Mouse (Mus musculus) limb, embryonic 12.5 days (tissue): ENCODE results near the gene Ifi35. TPM values are rescaled to one million over a fixed set of nuclear protein-coding genes. Genes with fewer than 3 reads are reported as not detected.
"Not testable (repeated sequence)": the region's sequence is repeated elsewhere in the genome, so short reads cannot be mapped to it uniquely, and the experiment has no call there.

Experiments used
- ATAC-seq: fragments of 200-750 bp; cut with Nextera tagmentation; 2 replicates; pipeline ENCODE4 v1.8.0; 2017; ENCODE audit warnings: low read depth, moderate TSS enrichment; ENCODE audit not compliant: insufficient number of reproducible peaks, insufficient read depth, low FRiP score, low TSS enrichment
- H3K27ac ChIP-seq: fragments of 300-500 bp; sonication (generic); 2 replicates; pipeline ENCODE4 v1.5.1; 2016; ENCODE audit warnings: mild to moderate bottlenecking, moderate library complexity
- H3K27me3 ChIP-seq: fragments of 300-500 bp; sonication (generic); 2 replicates; pipeline ENCODE4 v1.6.1; 2016; ENCODE audit warnings: mild to moderate bottlenecking, moderate library complexity
- H3K36me3 ChIP-seq: fragments of 300-500 bp; sonication (generic); 2 replicates; pipeline ENCODE4 v1.6.1; 2016; ENCODE audit warnings: mild to moderate bottlenecking, moderate library complexity
- H3K4me1 ChIP-seq: fragments of 300-500 bp; sonication (generic); replicated peaks from 2 replicates; pipeline ENCODE4 v1.6.1; 2016
- H3K4me2 ChIP-seq: fragments of 300-500 bp; sonication (generic); 2 replicates; pipeline ENCODE4 v1.6.1; 2016; ENCODE audit warnings: mild to moderate bottlenecking, moderate library complexity
- H3K4me3 ChIP-seq: fragments of 300-500 bp; sonication (generic); replicated peaks from 2 replicates; pipeline ENCODE4 v1.5.1; 2016; ENCODE audit warnings: mild to moderate bottlenecking
- H3K9ac ChIP-seq: fragments of 300-500 bp; sonication (generic); replicated peaks from 2 replicates; pipeline ENCODE4 v1.6.1; 2016; ENCODE audit warnings: mild to moderate bottlenecking, moderate library complexity
- H3K9me3 ChIP-seq: fragments of 300-500 bp; sonication (generic); 2 replicates; pipeline ENCODE4 v1.6.1; 2016; ENCODE audit warnings: mild to moderate bottlenecking, moderate library complexity
- WGBS: fragments of 180-500 bp; shearing (Covaris S2); methylation state at CpG from one replicate; pipeline ENCODE4 v1.1.7; 2016; 5-methylcytosine and 5-hydroxymethylcytosine counted together
- polyA plus RNA-seq: library from polyadenylated mRNA; unstranded; fragments of >200 nt; fragmentation: Nextera tagmentation; extraction: Ambion mirVana; gene quantifications from 2 replicates; pipeline ENCODE4 v1.2.1, GENCODE M21; 2016

The Ifi35 gene
- polyA plus RNA-seq, 1 experiment from 2014 or later, result 6.3 TPM

GRCm38 (mm10) chr11:101469155-101469554, 20.9 kb downstream of the Ifi35 start:
- 60% methylated on average over 4 of the region's 4 CpGs for WGBS
- 0 out of 2 replicates have a peak, but pooled peaks cover 3% of the 10 kb centered on the region for H3K36me3 ChIP-seq
- no peak overlapping the region for H3K27ac ChIP-seq
- H3K4me1 ChIP-seq, result peaks cover 28% of the 10 kb centered on the region
- peaks cover 26% of the 10 kb centered on the region for H3K27me3 ChIP-seq
- peak overlapping the region; percentile 76 for H3K4me3 ChIP-seq
- no peak for ATAC-seq
- no peaks in the 10 kb centered on the region for H3K9me3 ChIP-seq
- H3K9ac ChIP-seq, result no peak overlapping the region
- peak overlapping the region; percentile 92 for H3K4me2 ChIP-seq

GRCm38 (mm10) chr11:101470206-101470605, 22.0 kb downstream of the Ifi35 start:
- H3K36me3 ChIP-seq, result 0 out of 2 replicates have a peak, but pooled peaks cover 3% of the 10 kb centered on the region
- H3K4me3 ChIP-seq, result no peak overlapping the region
- no peak for ATAC-seq
- H3K9me3 ChIP-seq, result no peaks in the 10 kb centered on the region
- H3K4me1 ChIP-seq, result peaks cover 18% of the 10 kb centered on the region
- no peak overlapping the region for H3K9ac ChIP-seq
- peaks cover 26% of the 10 kb centered on the region for H3K27me3 ChIP-seq
- H3K27ac ChIP-seq, result no peak overlapping the region
- H3K4me2 ChIP-seq, result no peak overlapping the region
- 68% methylated on average over 7 of the region's 7 CpGs for WGBS

- Histone ChIP-seq H3K4me3 (no peak overlapping the region), H3K36me3 (0 out of 2 replicates have a peak, but pooled peaks cover 3% of the 10 kb centered on the region), H3K9me3 (no peaks in the 10 kb centered on the region), H3K27me3 (peaks cover 26% of the 10 kb centered on the region), H3K9ac (no peak overlapping the region), H3K4me2 (no peak overlapping the region), H3K27ac (no peak overlapping the region), H3K4me1 (peaks cover 10% of the 10 kb centered on the region)
- 65% methylated on average over 3 of the region's 3 CpGs for WGBS
- ATAC-seq, result no peak
These were observed 23.7 kb downstream of the Ifi35 start for GRCm38 (mm10) chr11:101471926-101472325.

GRCm38 (mm10) chr11:101472336-101472735, 24.1 kb downstream of the Ifi35 start:
- ATAC-seq, result no peak
- no peak overlapping the region for H3K9ac ChIP-seq
- no peak overlapping the region for H3K4me2 ChIP-seq
- peaks cover 23% of the 10 kb centered on the region for H3K27me3 ChIP-seq
- no peak overlapping the region for H3K27ac ChIP-seq
- peaks cover 9% of the 10 kb centered on the region for H3K4me1 ChIP-seq
- no peak overlapping the region for H3K4me3 ChIP-seq
- H3K9me3 ChIP-seq, result no peaks in the 10 kb centered on the region
- 0 out of 2 replicates have a peak, but pooled peaks cover 3% of the 10 kb centered on the region for H3K36me3 ChIP-seq
- WGBS, result 43% methylated on average over 7 of the region's 7 CpGs

GRCm38 (mm10) chr11:101473686-101474085, 25.5 kb downstream of the Ifi35 start:
- H3K9ac ChIP-seq, H3K9me3 ChIP-seq, H3K27ac ChIP-seq, H3K4me2 ChIP-seq, H3K4me3 ChIP-seq, ATAC-seq, H3K36me3 ChIP-seq, H3K4me1 ChIP-seq: not testable (repeated sequence)
- WGBS, result 81% methylated on average over 1 of the region's 1 CpGs
- peaks cover 19% of the 10 kb centered on the region for H3K27me3 ChIP-seq

GRCm38 (mm10) chr11:101474298-101474697, 26.1 kb downstream of the Ifi35 start:
- Histone ChIP-seq H3K4me1 (peaks cover 6% of the 10 kb centered on the region; the same call in 1 of the 2 replicates), H3K36me3 (0 out of 2 replicates have a peak, but pooled peaks cover 3% of the 10 kb centered on the region), H3K4me2 (no peak overlapping the region), H3K27me3 (peaks cover 18% of the 10 kb centered on the region), H3K9ac (no peak overlapping the region), H3K4me3 (no peak overlapping the region), H3K27ac (no peak overlapping the region), H3K9me3 (no peaks in the 10 kb centered on the region)
- 85% methylated on average over 5 of the region's 5 CpGs for WGBS
- no peak for ATAC-seq

- ATAC-seq, H3K4me2 ChIP-seq, H3K4me3 ChIP-seq, H3K27ac ChIP-seq, H3K36me3 ChIP-seq, H3K9ac ChIP-seq, H3K4me1 ChIP-seq, H3K9me3 ChIP-seq: not testable (repeated sequence)
- WGBS, result 94% methylated on average over 4 of the region's 4 CpGs
- H3K27me3 ChIP-seq, result peaks cover 10% of the 10 kb centered on the region; the same call in 1 of the 2 replicates
These were observed 28.2 kb downstream of the Ifi35 start for GRCm38 (mm10) chr11:101476361-101476760.

- H3K9ac ChIP-seq, result no peak overlapping the region
- H3K4me3 ChIP-seq, result no peak overlapping the region
- H3K27ac ChIP-seq, result no peak overlapping the region
- H3K27me3 ChIP-seq, result peaks cover 7% of the 10 kb centered on the region; the same call in 1 of the 2 replicates
- H3K36me3 ChIP-seq, result no peaks in the 10 kb centered on the region
- peaks cover 9% of the 10 kb centered on the region; the same call in 1 of the 2 replicates for H3K4me1 ChIP-seq
- no peaks in the 10 kb centered on the region for H3K9me3 ChIP-seq
- no peak overlapping the region for H3K4me2 ChIP-seq
- WGBS, result 50% methylated on average over 4 of the region's 4 CpGs
- ATAC-seq, result no peak
These were observed 29.0 kb downstream of the Ifi35 start for GRCm38 (mm10) chr11:101477194-101477551.

GRCm38 (mm10) chr11:101477552-101478211, 29.5 kb downstream of the Ifi35 start:
- ATAC-seq, result no peak
- H3K27ac ChIP-seq, result no peak overlapping the region
- no peaks in the 10 kb centered on the region for H3K9me3 ChIP-seq
- 57% methylated on average over 10 of the region's 10 CpGs for WGBS
- no peaks in the 10 kb centered on the region for H3K36me3 ChIP-seq
- no peak overlapping the region for H3K9ac ChIP-seq
- no peak overlapping the region for H3K4me3 ChIP-seq
- peaks cover 9% of the 10 kb centered on the region; the same call in 1 of the 2 replicates for H3K4me1 ChIP-seq
- no peak overlapping the region for H3K4me2 ChIP-seq
- H3K27me3 ChIP-seq, result peaks cover 6% of the 10 kb centered on the region; the same call in 1 of the 2 replicates

GRCm38 (mm10) chr11:101479171-101479635, 31.0 kb downstream of the Ifi35 start:
- no peak overlapping the region for H3K4me3 ChIP-seq
- 0 out of 2 replicates have a peak overlapping the region, but pooled peaks have one; percentile 2 for H3K9ac ChIP-seq
- 14% methylated on average over 18 of the region's 18 CpGs for WGBS
- H3K4me2 ChIP-seq, result peak overlapping the region; percentile 39
- no peaks in the 10 kb centered on the region for H3K36me3 ChIP-seq
- H3K27ac ChIP-seq, result peak overlapping the region; percentile 29; the same call in 1 of the 2 replicates
- H3K27me3 ChIP-seq, result peaks cover 6% of the 10 kb centered on the region; the same call in 1 of the 2 replicates
- no peak for ATAC-seq
- no peaks in the 10 kb centered on the region for H3K9me3 ChIP-seq
- H3K4me1 ChIP-seq, result peaks cover 9% of the 10 kb centered on the region; the same call in 1 of the 2 replicates

GRCm38 (mm10) chr11:101480912-101481311, 32.7 kb downstream of the Ifi35 start:
- Histone ChIP-seq H3K4me2 (no peak overlapping the region), H3K9ac (no peak overlapping the region), H3K4me1 (peaks cover 9% of the 10 kb centered on the region; the same call in 1 of the 2 replicates), H3K9me3 (no peaks in the 10 kb centered on the region), H3K36me3 (no peaks in the 10 kb centered on the region), H3K4me3 (no peak overlapping the region), H3K27ac (no peak overlapping the region), H3K27me3 (peaks cover 6% of the 10 kb centered on the region; the same call in 1 of the 2 replicates)
- 33% methylated on average over 6 of the region's 6 CpGs for WGBS
- no peak for ATAC-seq
